Mouse (Mus musculus): ENCODE measurements around the gene Vmn2r61. TPM values are rescaled to one million over a fixed set of nuclear protein-coding genes. Genes with fewer than 3 reads are reported as not detected.

The Vmn2r61 gene
- polyA plus RNA-seq (2015; fragmentation: Nextera tagmentation; extraction: Ambion mirVana) = not detected in 2 replicates

DNA sequence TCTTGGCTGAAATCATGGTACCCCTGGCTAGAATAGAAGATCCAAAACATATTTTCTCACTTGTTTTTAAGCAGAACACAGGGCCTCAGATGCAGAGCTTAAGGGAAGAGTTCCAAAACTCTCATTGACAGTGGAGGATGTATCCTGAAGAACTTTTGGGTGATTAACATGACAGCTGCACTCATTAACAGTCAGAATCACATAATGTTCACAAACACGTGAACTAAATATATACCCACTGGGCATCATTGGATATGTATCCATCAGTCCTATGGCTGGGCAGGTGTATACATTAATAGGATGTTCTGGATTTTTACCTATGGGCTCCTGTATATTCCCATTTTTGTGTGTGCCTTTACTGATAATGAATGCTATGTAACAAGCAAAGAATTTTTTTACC is at the start of gene Vmn2r61:
Vmn2r61 (plus strand) TSS at position 301 of the 400 bp plus-strand sequence.

Other genes with a start within 250 kb of the Vmn2r61 start
- gene Vmn2r59, start 201.0 kb upstream of the Vmn2r61 start, polyA plus RNA-seq (2015; fragmentation: Nextera tagmentation; extraction: Ambion mirVana) = not detected in 2 replicates
- not detected in 2 replicates for gene Vmn2r60, start 152.3 kb upstream of the Vmn2r61 start, polyA plus RNA-seq (2015; fragmentation: Nextera tagmentation; extraction: Ambion mirVana)
- gene 4933421I07Rik, start 188.1 kb downstream of the Vmn2r61 start, polyA plus RNA-seq (2015; fragmentation: Nextera tagmentation; extraction: Ambion mirVana) = not detected in 2 replicates
- gene Zfp141, start 245.7 kb downstream of the Vmn2r61 start, polyA plus RNA-seq (2015; fragmentation: Nextera tagmentation; extraction: Ambion mirVana) = 5.5 and 6.1 TPM in 2 replicates

All from adrenal gland, postnatal 0 days (tissue).